Mouse (Mus musculus): ENCODE measurements around the gene Pkn2.

DNA sequence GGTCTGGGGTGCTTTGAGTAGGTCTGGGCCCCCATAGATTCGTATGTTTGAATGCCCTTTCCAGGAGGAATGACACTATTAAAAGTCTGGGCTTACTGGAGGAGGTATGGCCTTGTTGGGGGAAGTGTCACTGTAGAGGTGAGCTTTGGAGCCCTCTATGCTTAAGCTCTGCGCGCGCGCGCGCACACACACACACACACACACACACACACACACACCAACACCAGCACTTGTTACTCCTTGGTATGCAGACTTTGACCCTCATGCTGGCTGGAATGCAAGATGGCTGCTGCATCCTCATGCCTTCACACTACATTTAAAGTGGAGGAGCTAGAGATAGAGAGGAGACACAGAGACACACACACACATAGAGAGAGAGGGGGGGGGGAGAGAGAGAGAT lies 134.1 kb downstream of the Pkn2 start:
- no peak for TF ChIP-seq USF1 (IDR thresholded peaks at IDR 0.05; ENCODE audit: low read depth, low read length)
- no peak for TF ChIP-seq MAX (IDR thresholded peaks at IDR 0.05; ENCODE audit: low read length)
- no peak for TF ChIP-seq POLR2A (IDR thresholded peaks at IDR 0.05; ENCODE audit: control insufficient read depth in 1 of 2, insufficient read depth in 1 of 2, low read depth in 1 of 2, low read length in 2 of 2, poor library complexity in 1 of 2)
- TF ChIP-seq TCF12 (IDR thresholded peaks at IDR 0.05; ENCODE audit: low read depth, low read length) = no peak
- TF ChIP-seq MAZ (IDR thresholded peaks at IDR 0.05; ENCODE audit: low read depth, low read length) = no peak

Measured in MEL (cell line).